Mouse (Mus musculus): Measurements from ENCODE around the gene Usp31.

DNA sequence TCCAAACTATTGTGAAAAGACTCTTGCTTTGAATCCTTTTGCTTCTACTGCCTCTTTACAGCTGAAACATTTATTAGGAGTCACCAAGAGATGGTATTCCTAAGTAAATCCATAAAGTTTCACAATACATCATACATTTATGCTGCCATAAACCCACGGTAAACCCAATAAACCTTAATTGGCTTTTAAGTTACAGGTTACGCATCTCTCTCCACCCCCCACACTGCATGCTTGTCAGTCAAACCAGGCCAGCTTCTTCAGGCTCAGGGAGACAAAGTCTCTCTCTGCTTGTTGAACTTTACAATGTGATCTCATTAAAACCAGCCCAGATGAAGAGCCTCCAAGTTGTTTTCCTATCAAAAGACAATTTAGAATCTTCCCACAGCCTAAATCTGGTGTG, 15.2 kb downstream of the Usp31 start:
- TF ChIP-seq CTCF (IDR thresholded peaks at IDR 0.05; ENCODE audit: low read depth) (no peak), EP300 (IDR thresholded peaks at IDR 0.05; ENCODE audit: low read depth) (no peak)

All from liver, embryonic 14.5 days (tissue).